Mouse (Mus musculus): ENCODE measurements around the gene Mindy1.
"Not testable (repeated sequence)": the region's sequence is repeated elsewhere in the genome, so short reads cannot be mapped to it uniquely, and the experiment has no call there.

The Mindy1 gene

DNA sequence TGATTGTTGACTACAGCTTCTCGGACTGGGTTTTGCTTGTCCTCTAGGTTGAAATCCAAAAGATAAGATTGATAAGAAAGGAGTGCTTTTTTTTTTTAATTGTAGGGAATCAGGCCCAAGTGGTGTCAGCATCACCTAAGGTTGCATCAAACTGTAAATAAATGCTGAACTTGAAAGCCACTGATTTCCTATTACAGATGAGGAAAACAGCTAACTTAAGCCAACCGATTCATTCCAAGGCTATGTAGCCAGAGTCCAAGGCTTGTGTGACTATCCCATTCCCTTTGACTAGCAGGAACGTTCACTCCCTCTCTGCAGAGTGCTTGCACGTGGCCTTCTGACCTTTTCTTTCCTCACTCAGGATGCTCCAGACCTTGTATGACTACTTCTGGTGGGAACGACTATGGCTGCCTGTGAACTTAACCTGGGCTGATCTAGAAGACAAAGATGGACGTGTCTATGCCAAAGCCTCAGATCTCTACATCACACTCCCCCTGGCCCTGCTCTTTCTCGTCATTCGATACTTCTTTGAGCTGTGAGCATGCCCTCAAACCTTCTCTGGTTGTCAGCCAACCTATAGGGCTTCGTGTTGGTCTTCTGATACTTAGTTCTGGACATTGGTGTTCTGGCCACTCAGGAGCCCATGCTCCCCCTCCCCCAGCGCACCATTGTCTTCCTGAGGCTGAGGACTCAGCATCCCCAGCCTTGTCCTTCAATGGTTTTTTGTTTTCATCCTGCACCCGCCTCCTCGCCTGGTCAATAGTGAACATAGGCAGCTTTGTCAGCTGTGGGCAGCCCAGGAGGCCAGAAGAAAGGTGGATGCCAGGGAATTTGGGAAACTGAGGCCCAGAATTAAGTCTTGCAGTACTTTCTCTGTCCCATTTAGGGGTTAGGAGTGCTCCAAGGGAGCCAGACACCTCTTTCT lies 38.8 kb downstream of the Mindy1 start:
- DNase-seq (ENCODE audit: low read depth, low spot score), result no peak

DNA sequence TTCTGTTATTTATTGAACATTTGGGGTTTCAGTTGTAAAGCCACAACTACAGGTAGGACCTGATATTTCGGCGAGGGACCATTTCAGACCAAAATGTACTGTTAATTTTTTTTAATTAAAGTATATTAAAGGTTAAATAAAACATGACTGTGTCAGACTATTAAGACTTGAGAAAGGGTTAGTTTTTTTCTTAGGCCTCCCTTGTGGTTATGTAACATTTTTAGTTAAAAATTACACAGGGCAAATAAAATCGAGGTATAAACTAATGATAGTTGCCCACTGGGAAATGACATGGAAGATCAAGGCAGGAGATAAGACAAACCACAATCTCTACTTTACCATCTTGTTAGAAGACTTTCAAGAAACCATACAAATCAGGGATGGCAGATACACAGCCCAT lies 42.3 kb downstream of the Mindy1 start:
- no peak for DNase-seq (ENCODE audit: low read depth, low spot score)

DNA sequence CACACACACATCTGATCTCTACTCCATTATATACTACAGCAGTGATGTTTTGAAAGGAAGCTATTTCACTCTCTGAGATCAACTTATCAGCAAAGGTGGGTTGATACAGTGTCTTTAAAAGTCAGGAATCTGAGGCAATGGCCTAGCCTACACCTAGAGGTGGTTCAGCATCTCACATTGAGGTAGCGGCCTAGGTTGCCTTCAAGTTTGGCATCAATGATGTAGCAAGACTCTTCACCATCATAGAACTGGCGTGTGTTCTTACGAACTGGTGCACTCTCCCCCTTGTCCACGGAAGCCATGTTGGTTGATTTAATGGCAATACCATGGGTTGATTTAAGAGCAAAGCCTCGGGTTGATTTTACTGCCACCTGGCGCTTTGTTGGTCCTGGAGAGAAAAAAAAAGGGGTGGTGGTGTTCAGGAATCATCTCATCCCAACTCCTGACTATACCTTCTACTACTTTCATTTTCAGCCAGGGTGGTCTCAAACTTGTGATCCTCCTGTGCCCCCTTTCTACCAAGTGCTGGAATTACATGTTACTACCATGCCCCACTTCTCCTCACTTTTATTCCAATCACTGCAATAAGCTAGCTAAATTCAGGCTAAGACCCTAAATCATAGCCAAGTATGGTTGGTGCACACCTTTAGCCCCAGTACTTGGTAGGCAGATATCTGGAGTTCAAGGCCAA lies 43.5 kb downstream of the Mindy1 start:
- no peak for DNase-seq (ENCODE audit: low read depth, low spot score)

DNA sequence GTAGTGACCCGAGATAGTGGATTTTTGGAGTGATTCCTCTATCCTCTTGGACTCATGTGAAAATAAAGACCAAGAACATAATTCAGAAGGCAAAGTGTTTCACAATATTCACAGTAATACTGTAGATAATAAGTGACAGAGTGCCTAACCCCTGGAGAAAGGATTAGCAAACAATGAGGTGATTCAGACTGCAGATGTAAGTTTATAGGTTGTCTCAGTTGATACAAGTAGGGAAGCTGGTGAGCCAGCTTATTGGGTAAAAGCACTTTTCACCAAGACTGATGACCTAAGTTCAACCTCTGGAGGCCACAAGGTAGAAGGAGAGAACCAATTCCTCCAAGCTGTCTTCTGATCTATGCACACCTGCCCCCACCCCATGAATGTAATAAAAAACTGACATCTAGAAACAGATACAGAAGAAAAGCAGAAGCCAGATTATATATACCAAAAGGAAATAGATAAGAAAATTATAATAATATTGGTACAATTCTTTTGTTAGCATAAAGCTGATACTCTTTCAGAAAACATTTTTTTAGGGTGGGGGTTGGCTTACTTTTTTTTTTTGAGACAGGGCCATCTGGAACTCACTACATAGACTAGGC lies 47.8 kb downstream of the Mindy1 start:
- no peak for DNase-seq (ENCODE audit: low read depth, low spot score)

DNA sequence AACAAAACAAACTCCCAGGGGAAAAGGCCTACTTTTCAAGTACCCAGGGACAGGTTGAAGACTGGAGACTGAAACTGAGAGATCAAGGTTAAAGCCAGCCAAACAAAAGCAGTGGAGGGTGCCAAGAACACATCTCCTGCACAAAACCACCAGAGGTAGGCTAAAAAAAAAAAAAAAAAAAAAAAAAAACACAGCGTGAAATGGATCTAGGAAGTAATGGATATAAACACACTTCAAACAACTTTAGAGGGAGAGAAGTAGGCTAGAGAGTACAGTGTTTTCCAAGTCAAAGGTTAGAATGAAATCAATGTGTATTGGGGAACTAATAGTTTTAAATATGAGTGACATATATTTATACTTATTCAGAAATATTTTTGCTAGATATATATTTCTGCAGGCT lies 50.4 kb downstream of the Mindy1 start:
- no peak for DNase-seq (ENCODE audit: low read depth, low spot score)

DNA sequence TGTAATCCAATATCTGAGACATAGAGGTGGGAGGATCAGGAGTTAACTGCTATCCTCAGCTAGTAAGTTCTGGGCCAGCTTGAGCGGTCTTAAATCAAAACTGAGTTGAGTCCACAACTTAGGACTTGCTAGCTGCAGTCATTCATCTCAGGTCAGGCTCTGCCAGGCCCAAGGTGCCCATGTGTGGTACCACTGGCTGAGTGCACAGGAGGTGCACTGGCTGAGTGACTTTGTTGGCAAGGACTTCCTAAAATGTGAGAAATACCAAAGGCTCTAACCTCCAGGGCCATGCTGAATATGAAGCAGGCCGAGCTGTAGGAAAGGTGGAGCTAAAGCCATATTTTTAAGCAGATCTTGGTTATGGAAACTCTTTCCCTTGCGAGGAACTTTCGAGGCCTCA lies 56.2 kb downstream of the Mindy1 start:
- no peak for DNase-seq (ENCODE audit: low read depth, low spot score)

DNA sequence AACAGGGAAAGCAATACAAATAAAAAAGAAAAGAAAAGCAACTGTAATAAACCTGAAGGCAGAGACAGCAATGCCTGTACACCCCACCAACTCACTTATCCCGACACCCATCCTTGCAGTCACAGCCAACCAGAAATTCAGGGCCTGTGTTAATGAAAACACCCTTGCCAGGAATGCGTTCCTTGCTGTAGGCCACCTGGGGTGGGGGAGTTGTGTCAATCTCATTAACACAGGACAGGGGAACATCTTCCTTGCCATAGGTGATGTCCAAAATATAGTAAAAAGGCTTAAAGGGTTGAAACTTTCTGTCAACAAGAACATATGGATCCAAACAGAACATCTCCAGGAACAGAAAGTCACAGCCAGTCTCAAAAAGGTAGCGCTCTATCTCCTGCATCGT lies 57.1 kb downstream of the Mindy1 start:
- no peak for DNase-seq (ENCODE audit: low read depth, low spot score)

DNA sequence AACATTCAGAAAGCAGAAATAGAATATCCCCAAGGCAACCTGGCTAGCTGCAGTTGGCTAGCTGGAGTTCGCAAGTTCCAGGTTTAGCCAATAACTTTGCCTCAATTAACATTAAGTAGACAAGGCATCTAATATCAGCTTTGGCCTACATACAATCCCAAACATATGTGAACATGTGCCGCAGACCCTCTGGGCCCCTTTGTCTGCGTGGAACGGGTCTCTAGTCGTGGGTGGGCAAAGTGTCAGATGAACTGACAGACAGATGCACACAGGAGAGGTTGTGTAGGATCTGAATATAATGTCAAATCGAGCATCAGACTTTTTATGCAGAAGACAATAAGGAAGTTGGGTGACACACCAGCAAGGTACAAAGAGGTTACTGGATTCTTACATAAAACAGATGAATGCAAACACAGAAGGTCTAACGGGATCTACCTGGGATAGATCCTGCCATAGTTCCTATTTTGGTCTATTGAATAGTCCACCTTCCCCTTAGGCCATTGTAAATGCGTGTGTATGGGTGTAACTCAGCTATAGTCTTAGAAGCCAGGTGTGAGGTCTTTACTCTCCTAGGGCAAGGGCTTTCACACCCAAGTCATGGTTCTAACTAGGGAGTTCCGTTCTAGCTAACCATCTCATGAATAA lies 62.3 kb downstream of the Mindy1 start:
- DNase-seq (ENCODE audit: low read depth, low spot score), result not testable (repeated sequence)

All from brain, embryonic 18.5 days (tissue).